Mouse (Mus musculus) frontal cortex, adult (tissue): ENCODE results near the gene Vmn2r65.

Experiments
- ATAC-seq: cut with Nextera tagmentation; 2 replicates; pipeline ENCODE4 v1.9.2; 2017; ENCODE audit warnings: mild to moderate bottlenecking, moderate library complexity, mixed read lengths; ENCODE audit not compliant: low TSS enrichment

Gene Vmn2r65

DNA sequence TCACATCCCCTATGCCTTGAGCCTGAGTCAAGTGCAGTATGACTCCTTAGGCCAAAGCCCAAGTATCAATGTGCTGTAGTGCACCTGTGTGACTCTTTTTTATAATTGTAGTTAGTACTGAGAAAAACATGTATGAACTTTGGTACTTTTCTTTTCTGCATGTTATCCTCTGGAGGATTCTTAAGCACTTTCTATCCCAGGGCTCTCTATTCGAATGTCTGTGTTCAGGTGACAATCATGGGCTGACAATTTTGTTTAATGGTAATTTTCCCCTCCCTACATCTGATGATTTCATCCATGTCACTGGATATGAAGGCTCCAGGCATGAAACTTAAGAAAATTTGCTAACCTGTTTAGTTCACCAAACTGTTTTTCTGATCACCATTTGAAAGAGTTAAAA lies at the start of gene Vmn2r65:
TSS of gene Vmn2r65 (minus strand) at position 101 of the 400 bp plus-strand sequence.
- ATAC-seq = no peak

DNA sequence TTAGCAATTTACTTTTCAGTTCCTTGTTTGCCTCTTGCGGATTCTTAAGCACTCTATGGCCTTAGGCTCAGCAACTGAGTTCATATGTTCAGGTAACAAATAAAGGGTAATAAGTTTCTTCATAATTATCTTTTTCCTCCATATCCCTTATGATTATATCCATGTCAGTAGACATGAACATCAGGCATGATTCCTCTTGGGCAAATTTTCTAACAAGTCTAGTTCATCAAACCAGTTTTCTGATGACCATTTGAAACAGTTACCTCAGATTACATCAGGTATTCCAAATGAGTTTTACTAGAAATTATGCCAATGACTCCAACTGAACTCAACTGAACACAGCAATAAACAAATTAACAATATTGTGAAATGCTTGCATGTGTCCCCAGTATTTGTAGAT lies 48.3 kb upstream of the Vmn2r65 start, which contains the start of gene Vmn2r66:
TSS of gene Vmn2r66 (minus strand) at position 101 of the 400 bp plus-strand sequence.
- ATAC-seq = no peak

DNA sequence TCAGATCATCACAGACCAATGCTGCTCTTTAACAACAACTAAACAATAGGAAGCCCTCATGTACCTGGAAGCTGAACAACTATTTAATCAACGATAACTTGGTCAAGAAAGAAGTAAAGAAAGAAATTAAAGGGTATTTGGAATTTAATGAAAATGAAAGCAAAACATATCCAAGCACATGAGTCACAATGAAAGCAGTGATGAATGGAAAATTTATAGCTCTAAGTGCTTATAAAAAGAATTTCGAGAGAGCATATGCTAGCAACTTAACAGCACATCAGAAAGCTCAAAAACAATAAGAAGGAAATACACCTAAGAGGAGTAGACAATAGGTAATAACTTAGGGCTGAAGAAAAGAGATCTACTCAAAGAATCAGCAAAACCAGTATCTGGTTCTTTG lies 32.8 kb upstream of the Vmn2r65 start:
- ATAC-seq = no peak
